Mouse (Mus musculus) 3134 (cell line): Measurements from ENCODE around the gene Vmn1r208.
"Not testable (repeated sequence)": the region's sequence is repeated elsewhere in the genome, so short reads cannot be mapped to it uniquely, and the experiment has no call there.

Experiments used
- DNase-seq: peaks from one replicate; pipeline ENCODE4 v3.0.0-alpha.2; 2011; ENCODE audit warnings: low spot score; ENCODE audit not compliant: insufficient read length; ENCODE audit errors: extremely low read depth

Gene Vmn1r208

DNA sequence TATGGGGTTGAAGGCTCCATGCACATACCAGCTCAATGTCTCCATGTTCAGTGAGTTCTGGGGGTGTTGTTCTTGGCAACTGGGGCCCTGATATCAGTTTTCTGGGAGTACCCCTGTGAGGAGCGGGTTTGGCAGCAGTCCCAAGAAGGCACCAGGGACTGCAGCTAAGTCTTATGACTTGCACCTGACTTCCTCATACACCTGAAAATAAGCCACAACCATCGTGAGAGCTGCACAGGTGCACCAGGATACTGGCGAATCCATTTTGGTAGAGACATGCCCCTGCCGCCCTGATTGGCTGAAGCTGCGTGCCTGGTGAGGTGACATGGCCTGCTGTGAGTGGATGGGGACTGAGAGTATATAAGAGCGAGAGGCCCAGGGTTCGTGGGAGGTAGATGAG is at the start of gene Vmn1r208:
Vmn1r208 (minus strand) TSS at position 101 of the 400 bp plus-strand sequence.
- DNase-seq, result not testable (repeated sequence)

DNA sequence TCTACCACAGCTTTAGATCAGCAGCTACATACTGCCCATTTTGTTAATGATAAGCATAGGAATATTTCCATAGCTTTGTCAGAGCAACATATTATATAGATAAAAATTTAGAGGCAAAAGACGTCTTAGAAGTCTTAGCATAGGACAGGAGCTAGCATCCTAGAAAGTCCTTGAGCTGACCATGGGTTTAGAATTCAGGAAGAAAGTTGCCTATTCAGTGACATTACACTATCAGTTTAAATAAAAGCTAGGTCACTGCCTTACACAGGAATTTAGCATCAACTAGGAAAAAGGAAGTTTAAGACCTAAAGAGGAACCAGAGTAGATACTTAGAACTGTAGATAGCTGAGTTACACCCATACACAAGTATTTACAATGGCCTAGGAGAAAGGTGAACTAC is 44.4 kb upstream of the Vmn1r208 start:
- not testable (repeated sequence) for DNase-seq

DNA sequence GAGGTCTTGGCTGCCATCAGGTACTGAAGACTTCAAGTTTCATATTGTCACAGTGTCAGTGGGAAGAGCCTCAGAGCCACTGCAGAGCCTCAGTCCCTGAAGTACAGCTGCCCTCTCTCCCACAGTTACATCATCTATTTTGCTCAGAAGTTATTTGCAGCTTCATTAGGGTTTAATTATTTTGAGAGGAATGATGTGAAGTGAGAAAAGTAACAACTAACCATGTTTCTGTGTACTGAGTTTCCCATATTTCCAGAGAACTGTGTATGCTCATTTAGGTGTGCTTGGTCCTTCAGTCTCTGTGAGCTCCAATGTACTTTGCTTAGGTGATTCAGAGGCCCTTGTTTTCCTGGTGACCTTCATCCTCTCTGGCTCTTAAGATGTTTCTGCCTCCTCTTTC is 32.4 kb upstream of the Vmn1r208 start, which contains the start of gene Vmn1r209:
Vmn1r209 (minus strand) TSS at position 101 of the 400 bp plus-strand sequence.
- not testable (repeated sequence) for DNase-seq

DNA sequence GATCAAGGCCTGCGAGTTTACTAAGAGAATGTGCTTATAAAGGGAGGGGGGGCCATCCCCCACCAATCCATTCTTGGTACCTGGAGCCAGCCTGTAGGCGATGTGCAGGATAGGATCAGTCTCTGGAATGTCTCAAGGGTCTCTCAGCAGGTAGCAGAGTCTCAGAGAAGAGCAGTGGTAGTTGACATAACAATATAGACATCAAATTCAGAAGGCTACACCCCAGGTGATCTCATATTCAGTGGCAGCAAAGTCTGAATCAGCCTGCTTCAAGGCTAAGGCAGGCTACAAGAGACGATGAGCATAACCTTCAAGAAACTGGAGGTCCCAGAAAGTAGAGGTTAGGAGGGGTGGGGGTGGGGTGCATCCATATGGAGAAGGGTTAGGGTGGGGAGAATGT is 10.9 kb upstream of the Vmn1r208 start:
- DNase-seq, result not testable (repeated sequence)

DNA sequence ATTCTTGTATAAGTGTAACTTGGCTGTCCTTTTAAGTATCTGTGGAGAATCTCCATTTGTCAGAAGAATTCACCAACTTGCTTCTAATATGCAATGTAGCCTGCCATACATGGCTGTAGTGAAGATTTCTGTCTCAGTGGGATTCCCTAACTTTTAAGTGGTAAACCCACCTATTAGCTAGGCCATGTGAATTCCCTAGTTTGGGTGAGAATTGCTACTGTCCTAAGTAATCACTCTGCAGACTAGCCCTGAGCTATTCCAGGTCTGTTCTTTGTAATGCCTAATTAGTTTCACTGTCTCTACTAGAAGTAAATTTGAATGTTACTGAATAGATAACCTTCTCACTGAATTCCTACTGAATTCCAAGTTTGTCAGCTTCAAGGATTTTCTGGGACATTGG is 7.0 kb upstream of the Vmn1r208 start:
- not testable (repeated sequence) for DNase-seq

DNA sequence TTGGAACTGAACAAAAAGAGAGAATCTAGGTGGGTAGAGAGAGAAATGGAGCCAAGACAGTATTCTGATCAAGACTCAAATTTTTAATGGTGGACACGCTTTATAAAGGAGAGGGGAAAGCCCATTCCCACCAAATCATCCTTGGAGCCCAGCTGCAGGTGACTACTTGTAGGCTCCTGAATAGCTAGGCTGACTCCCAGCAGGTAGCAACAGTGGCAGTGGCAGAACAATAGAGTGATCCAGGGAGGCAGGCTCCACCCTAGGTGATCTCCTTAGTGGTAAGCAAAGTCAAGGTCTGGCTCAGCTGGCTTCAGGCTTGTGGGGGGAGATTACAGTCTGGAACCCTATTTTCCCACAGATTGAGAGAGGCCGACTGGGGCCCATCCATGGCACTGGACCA is 5.6 kb downstream of the Vmn1r208 start:
- not testable (repeated sequence) for DNase-seq

DNA sequence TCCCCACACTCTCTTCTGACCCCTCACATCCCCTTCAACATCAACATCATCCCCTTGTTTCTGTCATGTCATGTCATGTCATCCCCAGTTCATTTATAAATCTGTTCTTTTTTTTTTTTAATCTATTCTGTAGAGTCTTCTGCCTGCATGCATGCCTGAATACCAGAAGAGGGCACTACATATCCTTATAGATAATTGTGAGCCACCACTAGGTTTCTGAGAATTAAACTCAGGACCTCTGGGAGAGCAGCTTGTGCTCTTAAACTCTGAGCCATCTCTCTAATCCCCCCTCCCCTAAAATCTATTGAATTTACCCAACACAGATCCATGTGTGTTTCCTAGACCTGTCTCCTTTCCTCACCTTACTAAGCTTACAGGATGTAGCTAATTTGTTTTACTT is 29.7 kb downstream of the Vmn1r208 start:
- no peak for DNase-seq

DNA sequence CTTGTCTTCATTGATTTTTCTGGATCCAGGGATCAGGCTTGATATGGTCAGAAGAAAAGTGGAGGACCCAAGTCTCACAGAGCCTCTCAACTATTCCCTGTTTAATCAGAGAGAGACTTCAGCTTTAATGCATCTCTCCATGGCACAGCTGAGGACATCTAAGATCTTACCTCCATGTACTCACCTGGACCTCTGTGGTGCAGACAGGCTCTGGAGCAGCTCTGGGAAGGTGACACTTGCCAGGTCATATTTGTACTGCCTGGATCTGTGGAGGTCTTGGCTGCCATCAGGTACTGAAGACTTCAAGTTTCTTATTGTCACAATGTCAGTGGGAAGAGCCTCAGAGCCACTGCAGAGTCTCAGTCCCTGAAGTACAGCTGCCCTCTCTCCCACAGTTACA is 47.7 kb downstream of the Vmn1r208 start, which contains the start of gene Vmn1r207-ps:
Vmn1r207-ps (minus strand) TSS at position 101 of the 400 bp plus-strand sequence.
- DNase-seq, result not testable (repeated sequence)
